14 mouse cellular contexts compared by ENCODE assay signal in the genomic region with DNA sequence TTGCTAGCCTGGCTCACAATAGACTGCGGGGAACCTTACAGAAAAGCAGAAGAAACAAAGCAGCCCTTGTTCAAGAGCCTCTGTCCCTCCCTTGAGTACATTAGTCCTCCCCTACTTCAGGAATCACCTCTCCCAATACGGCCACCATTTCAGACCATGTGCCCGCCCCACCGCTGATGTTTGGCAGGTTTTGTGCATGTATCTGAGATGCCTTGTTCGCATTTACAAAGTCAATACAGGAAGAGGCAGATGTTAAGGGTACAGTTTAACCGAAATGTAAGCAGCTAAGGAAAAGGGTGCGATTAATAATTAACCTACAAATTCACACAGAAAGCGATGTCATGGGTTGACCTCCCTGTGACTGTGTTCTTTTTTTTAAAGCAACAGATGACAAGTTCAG.
A peak's percentile ranks its signal among the peaks of the same experiment; 100 is the strongest.
DNase-seq lines count a peak whose midpoint lies in the region; ATAC-seq and TF ChIP-seq lines count a peak whose summit lies in the region.
"Had no signal": no experiment of that assay in that cellular context is flagged by ENCODE, and none has a peak within 500 bp of the region (broad histone marks: within the 10 kb centered on the region; RNA-seq: fewer than 3 reads in every experiment).

No protein-coding gene starts in this region.

- H3K4me1 ChIP-seq in intestine, embryonic 15.5 days (replicated peaks), result peaks cover 2% of the 10 kb centered on the region; the same call in 1 of the 2 replicates
- peaks cover 23% of the 10 kb centered on the region for H3K4me1 ChIP-seq in kidney, adult 2 months (ENCODE audit: control insufficient read depth, insufficient read depth, low read length)
- H3K4me1 ChIP-seq: forebrain, embryonic 15.5 days; hindbrain, embryonic 12.5 days had no signal

- TF ChIP-seq CTCF in kidney, adult 2 months (conservative IDR thresholded peaks at IDR 0.05; ENCODE audit: insufficient read depth, insufficient read length, low read depth, low read length), result no peak

- no peaks in the 10 kb centered on the region for H3K9me3 ChIP-seq in intestine, embryonic 15.5 days
- H3K9me3 ChIP-seq: forebrain, embryonic 15.5 days; hindbrain, embryonic 12.5 days; limb, embryonic 10.5 days had no signal

- peak; percentile 94 for ATAC-seq in intestine, embryonic 15.5 days
- ATAC-seq: forebrain, embryonic 15.5 days had no signal

- no peak overlapping the region for H3K4me3 ChIP-seq in intestine, embryonic 15.5 days (replicated peaks)
- no peak overlapping the region for H3K4me3 ChIP-seq in kidney, adult 2 months (ENCODE audit: insufficient read depth, low read depth, low read length)
- H3K4me3 ChIP-seq: forebrain, embryonic 15.5 days; hindbrain, embryonic 12.5 days; limb, embryonic 10.5 days had no signal

- peak overlapping the region; percentile 33; the same call in 1 of the 2 replicates for H3K4me2 ChIP-seq in intestine, embryonic 15.5 days (replicated peaks)
- H3K4me2 ChIP-seq: forebrain, embryonic 15.5 days; hindbrain, embryonic 12.5 days had no signal

- peak; percentile 82 for DNase-seq in kidney, adult 2 months
- DNase-seq in large intestine, adult 2 months (ENCODE audit: low read depth, low spot score), result peak; percentile 35
- peak; percentile 7 to 27 for DNase-seq in lung, postnatal 4 days
- no peak for DNase-seq in frontal cortex, postnatal 14 days (ENCODE audit: low spot score in 2 of 2)
- no peak for DNase-seq in spleen, adult 12 weeks (ENCODE audit: low spot score)
- no peak for DNase-seq in spleen, postnatal 36 days (ENCODE audit: low spot score in 2 of 2)
- DNase-seq: adrenal gland, adult 8-10 months; cerebellum, postnatal 25 days; gastrocnemius, postnatal 36 days; right cerebral cortex, postnatal 25 days had no signal

- no peaks in the 10 kb centered on the region for H3K27me3 ChIP-seq in intestine, embryonic 15.5 days (replicated peaks)
- H3K27me3 ChIP-seq in kidney, adult 2 months (replicated peaks; ENCODE audit: control insufficient read depth, insufficient read depth, low read length), result no peaks in the 10 kb centered on the region
- H3K27me3 ChIP-seq: forebrain, embryonic 15.5 days; hindbrain, embryonic 12.5 days had no signal

- WGBS in intestine, embryonic 15.5 days, result 53% methylated on average over 8 of the region's 8 CpGs
- 33% methylated on average over 8 of the region's 8 CpGs for WGBS in kidney, adult 2 months
- WGBS in large intestine, adult 2 months, result 36% methylated on average over 8 of the region's 8 CpGs

- TF ChIP-seq POLR2A in kidney, adult 2 months (IDR thresholded peaks at IDR 0.05; ENCODE audit: low read depth, low read length), result no peak

- no peaks in the 10 kb centered on the region for H3K36me3 ChIP-seq in intestine, embryonic 15.5 days
- peaks cover 9% of the 10 kb centered on the region; the same call in 1 of the 2 replicates for H3K36me3 ChIP-seq in kidney, adult 2 months (ENCODE audit: control insufficient read depth, insufficient read depth, low read length)
- H3K36me3 ChIP-seq: forebrain, embryonic 15.5 days; hindbrain, embryonic 12.5 days; limb, embryonic 10.5 days had no signal

- no peak overlapping the region for H3K9ac ChIP-seq in intestine, embryonic 15.5 days
- H3K9ac ChIP-seq: forebrain, embryonic 15.5 days; hindbrain, embryonic 12.5 days had no signal

- H3K27ac ChIP-seq in intestine, embryonic 15.5 days, result peak overlapping the region; percentile 48; the same call in 1 of the 2 replicates
- peak overlapping the region; percentile 61 for H3K27ac ChIP-seq in kidney, adult 2 months (ENCODE audit: insufficient read depth, low read depth, low read length)
- H3K27ac ChIP-seq: forebrain, embryonic 15.5 days; hindbrain, embryonic 12.5 days; limb, embryonic 10.5 days had no signal

Comparison
In these comparisons a context has a peak if more than half of its experiments do, and no peak if none do; other contexts are left out.
1. DNase-seq: peak in kidney, adult 2 months (single experiment), large intestine, adult 2 months (single experiment) and lung, postnatal 4 days (2 of 2); none in frontal cortex, postnatal 14 days (0 of 2), spleen, adult 12 weeks (single experiment) and spleen, postnatal 36 days (0 of 2).